Mouse (Mus musculus) limb, embryonic 13.5 days (tissue): ENCODE results near the gene Shpk. TPM values are rescaled to one million over a fixed set of nuclear protein-coding genes. Genes with fewer than 3 reads are reported as not detected.

Source experiments
- polyA plus RNA-seq: library from polyadenylated mRNA; unstranded; fragments of >200 nt; fragmentation: Nextera tagmentation; extraction: Ambion mirVana; gene quantifications from 2 replicates; pipeline ENCODE4 v1.2.1, GENCODE M21; 2015

Shpk gene
- polyA plus RNA-seq, 1 experiment from 2014 or later: 1.9 TPM

Other genes with a start within 250 kb of the Shpk start
- gene Atp2a3, start 238.3 kb upstream of the Shpk start, polyA plus RNA-seq: 0.96 and 1.3 TPM in 2 replicates
- 0.84 and 1.0 TPM in 2 replicates for gene P2rx1, start 200.4 kb upstream of the Shpk start, polyA plus RNA-seq
- gene Camkk1, start 180.5 kb upstream of the Shpk start, polyA plus RNA-seq: 11.3 and 12.7 TPM in 2 replicates
- 14.0 and 14.5 TPM in 2 replicates for gene Ncbp3, start 151.7 kb upstream of the Shpk start, polyA plus RNA-seq
- 0.32 and 0.57 TPM in 2 replicates for gene Itgae, start 108.9 kb upstream of the Shpk start, polyA plus RNA-seq
- 14.5 and 15.5 TPM in 2 replicates for gene Haspin, start 61.2 kb upstream of the Shpk start, polyA plus RNA-seq
- 0.70 and 0.89 TPM in 2 replicates for gene P2rx5, start 39.0 kb upstream of the Shpk start, polyA plus RNA-seq
- 96.7 and 98.9 TPM in 2 replicates for gene Emc6, start 22.4 kb upstream of the Shpk start, polyA plus RNA-seq
- gene Tax1bp3, start 22.4 kb upstream of the Shpk start, polyA plus RNA-seq: 244 and 248 TPM in 2 replicates
- gene Ctns, start 418 bp upstream of the Shpk start, polyA plus RNA-seq: 26.0 and 26.3 TPM in 2 replicates
- gene Trpv1, start 34.8 kb downstream of the Shpk start, polyA plus RNA-seq: 0.05 and 0.17 TPM in 2 replicates
- gene Trpv3, start 67.9 kb downstream of the Shpk start, polyA plus RNA-seq: 0.09 and 0.14 TPM in 2 replicates
- 1.0 and 1.2 TPM in 2 replicates for gene Aspa, start 130.1 kb downstream of the Shpk start, polyA plus RNA-seq
- not detected in 2 replicates for gene Gm49340, start 130.3 kb downstream of the Shpk start, polyA plus RNA-seq
- gene Spata22, start 130.3 kb downstream of the Shpk start, polyA plus RNA-seq: not detected in 2 replicates
- not detected in 2 replicates for gene Olfr20, start 151.3 kb downstream of the Shpk start, polyA plus RNA-seq
- not detected in 2 replicates for gene Olfr376, start 171.8 kb downstream of the Shpk start, polyA plus RNA-seq
- gene Olfr1, start 200.2 kb downstream of the Shpk start, polyA plus RNA-seq: not detected in 2 replicates
- gene Olfr378, start 229.0 kb downstream of the Shpk start, polyA plus RNA-seq: not detected in 2 replicates